Mouse (Mus musculus): ENCODE measurements around the gene Slc7a5. TPM values are rescaled to one million over a fixed set of nuclear protein-coding genes. Genes with fewer than 3 reads are reported as not detected.
A peak's percentile ranks its signal among the peaks of the same experiment; 100 is the strongest.

Slc7a5 gene
- total RNA-seq, 1 experiment from 2014 or later: 44.5 TPM

GRCm38 (mm10) chr8:121938732-121939131 lies 31.2 kb upstream of the Slc7a5 start:
- no peak for ATAC-seq (replicated peaks; ENCODE audit: low read depth, poor library complexity, severe bottlenecking)

- ATAC-seq (replicated peaks; ENCODE audit: low read depth, poor library complexity, severe bottlenecking): no peak
Observed at GRCm38 (mm10) chr8:121936391-121936790, 28.9 kb upstream of the Slc7a5 start.

- ATAC-seq (replicated peaks; ENCODE audit: low read depth, poor library complexity, severe bottlenecking): 0 out of 2 replicates have a peak, but pooled peaks have one; percentile 17
Observed at GRCm38 (mm10) chr8:121935341-121936294, 28.1 kb upstream of the Slc7a5 start.

GRCm38 (mm10) chr8:121934923-121935322 lies 27.4 kb upstream of the Slc7a5 start:
- ATAC-seq (replicated peaks; ENCODE audit: low read depth, poor library complexity, severe bottlenecking): no peak

GRCm38 (mm10) chr8:121934506-121934905 lies 27.0 kb upstream of the Slc7a5 start:
- ATAC-seq (replicated peaks; ENCODE audit: low read depth, poor library complexity, severe bottlenecking): peak; percentile 78

- no peak for ATAC-seq (replicated peaks; ENCODE audit: low read depth, poor library complexity, severe bottlenecking)
Observed at GRCm38 (mm10) chr8:121932668-121933520, 25.4 kb upstream of the Slc7a5 start.

DNA sequence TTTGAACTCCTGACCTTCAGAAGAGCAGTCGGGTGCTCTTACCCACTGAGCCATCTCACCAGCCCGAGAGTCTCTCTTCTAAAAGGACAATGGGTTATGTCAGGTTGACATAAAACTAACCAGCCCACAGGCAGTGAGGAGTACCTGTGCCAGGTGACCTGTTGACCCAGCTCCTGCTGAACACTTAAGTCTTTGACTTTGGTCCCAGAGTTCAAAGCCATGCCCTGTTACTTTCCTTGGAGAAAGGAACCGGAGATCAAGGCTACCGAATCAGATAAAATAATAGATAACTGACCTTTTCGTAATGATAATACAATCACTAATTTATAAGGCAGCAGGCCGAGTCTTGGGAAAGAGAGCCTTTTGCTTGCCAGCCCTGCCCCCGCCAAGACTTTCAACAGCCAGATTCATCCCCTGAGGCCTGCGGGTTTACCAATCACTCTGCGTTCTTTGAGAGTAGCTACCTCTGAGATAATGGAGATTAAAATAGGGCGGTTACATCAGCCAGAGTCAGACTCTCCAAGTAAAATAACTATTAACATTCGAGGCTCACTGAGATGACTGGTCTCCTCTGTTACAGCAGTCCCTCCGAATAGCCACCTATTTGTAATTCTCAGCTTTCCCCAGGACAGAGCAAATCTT lies 24.7 kb upstream of the Slc7a5 start:
- ATAC-seq (replicated peaks; ENCODE audit: low read depth, poor library complexity, severe bottlenecking): no peak

DNA sequence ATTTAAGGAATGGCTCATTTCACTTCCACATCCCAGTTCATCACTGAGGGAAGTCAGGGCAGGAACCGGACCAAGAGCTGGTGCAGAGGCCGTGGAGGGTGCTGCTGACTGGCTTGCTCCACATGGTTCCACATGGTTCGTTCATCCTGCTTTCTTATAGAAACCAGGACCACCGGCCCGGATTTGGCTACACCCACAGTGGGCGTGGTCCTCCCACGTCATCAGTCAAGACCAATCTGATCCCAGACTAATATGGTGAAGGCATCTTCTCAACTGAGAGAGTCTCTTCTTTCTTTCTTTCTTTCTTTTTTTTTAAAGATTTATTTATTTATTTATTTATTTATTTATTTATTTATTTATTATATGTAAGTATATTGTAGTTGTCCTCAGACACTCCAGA lies 24.1 kb upstream of the Slc7a5 start:
- no peak for ATAC-seq (replicated peaks; ENCODE audit: low read depth, poor library complexity, severe bottlenecking)

GRCm38 (mm10) chr8:121930047-121930446 lies 22.6 kb upstream of the Slc7a5 start:
- no peak for ATAC-seq (replicated peaks; ENCODE audit: low read depth, poor library complexity, severe bottlenecking)

- peak; percentile 86 for ATAC-seq (replicated peaks; ENCODE audit: low read depth, poor library complexity, severe bottlenecking)
Observed at GRCm38 (mm10) chr8:121927316-121927715, 19.8 kb upstream of the Slc7a5 start.

DNA sequence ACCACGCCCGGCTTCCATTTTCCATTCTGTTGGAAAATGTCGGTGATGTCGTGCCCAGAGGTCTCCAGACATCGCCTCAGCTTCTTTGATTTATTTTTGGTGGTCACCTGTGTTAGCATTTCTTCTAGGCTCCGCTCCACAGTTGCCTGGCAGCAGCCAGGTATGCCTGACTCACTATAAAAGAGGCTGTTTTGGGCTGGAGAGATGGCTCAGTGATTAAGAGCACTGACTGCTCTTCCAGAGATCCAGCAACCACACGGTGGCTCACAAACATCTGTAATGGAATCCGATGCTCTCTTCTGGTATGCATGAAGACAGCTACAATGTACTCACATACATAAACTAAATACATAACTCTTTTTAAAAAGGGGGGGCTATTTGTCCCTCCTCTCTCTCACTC lies 18.8 kb upstream of the Slc7a5 start:
- no peak for ATAC-seq (replicated peaks; ENCODE audit: low read depth, poor library complexity, severe bottlenecking)

- ATAC-seq (replicated peaks; ENCODE audit: low read depth, poor library complexity, severe bottlenecking): peak; percentile 81
Observed at GRCm38 (mm10) chr8:121925624-121926023, 18.1 kb upstream of the Slc7a5 start.

- ATAC-seq (replicated peaks; ENCODE audit: low read depth, poor library complexity, severe bottlenecking): no peak
Observed at GRCm38 (mm10) chr8:121924681-121925080, 17.2 kb upstream of the Slc7a5 start.

- ATAC-seq (replicated peaks; ENCODE audit: low read depth, poor library complexity, severe bottlenecking): no peak
Observed at GRCm38 (mm10) chr8:121922101-121922500, 14.6 kb upstream of the Slc7a5 start.

- ATAC-seq (replicated peaks; ENCODE audit: low read depth, poor library complexity, severe bottlenecking): no peak
Observed at GRCm38 (mm10) chr8:121921582-121921981, 14.1 kb upstream of the Slc7a5 start.

GRCm38 (mm10) chr8:121919731-121920130 lies 12.2 kb upstream of the Slc7a5 start:
- ATAC-seq (replicated peaks; ENCODE audit: low read depth, poor library complexity, severe bottlenecking): no peak

DNA sequence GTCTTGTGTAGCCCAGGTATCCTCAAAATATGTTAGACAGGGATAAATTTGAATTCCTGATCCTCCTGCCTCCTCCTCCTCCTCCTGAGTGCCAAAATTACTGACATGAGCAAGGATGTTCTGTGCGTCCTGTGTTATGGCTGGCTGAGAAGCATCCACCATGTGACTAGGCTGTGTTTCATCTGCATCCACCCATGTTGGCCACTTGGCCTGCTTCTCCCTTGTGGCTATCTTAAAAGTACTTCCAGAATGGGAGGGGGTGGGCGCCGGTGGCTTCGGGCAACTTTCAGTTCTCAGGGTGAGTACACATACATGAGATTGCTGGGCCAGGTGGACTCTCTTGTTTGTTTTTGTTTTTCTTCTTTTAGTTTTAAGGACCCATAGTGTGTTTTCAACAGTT lies 11.7 kb upstream of the Slc7a5 start:
- no peak for ATAC-seq (replicated peaks; ENCODE audit: low read depth, poor library complexity, severe bottlenecking)

- no peak for ATAC-seq (replicated peaks; ENCODE audit: low read depth, poor library complexity, severe bottlenecking)
Observed at GRCm38 (mm10) chr8:121913378-121913777, 5.9 kb upstream of the Slc7a5 start.

DNA sequence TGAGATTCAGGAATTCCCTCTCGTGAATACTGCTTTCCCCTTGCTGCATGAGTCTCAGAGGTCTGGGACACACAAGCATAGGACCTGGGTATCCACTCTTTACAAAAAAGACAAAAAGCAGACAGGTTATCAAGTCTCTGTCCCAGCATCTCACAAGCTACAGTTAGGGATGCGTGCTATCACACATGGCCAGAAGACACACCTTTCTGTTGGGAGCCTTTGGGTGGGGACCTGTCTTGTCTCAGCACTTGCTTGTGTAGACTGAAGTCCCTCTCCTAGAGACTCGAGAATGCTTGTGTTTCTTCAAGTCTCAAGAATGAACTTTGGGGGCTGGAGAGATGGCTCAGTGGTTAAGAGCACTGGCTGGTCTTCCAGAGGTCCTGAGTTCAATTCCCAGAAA lies 5.3 kb upstream of the Slc7a5 start:
- ATAC-seq (replicated peaks; ENCODE audit: low read depth, poor library complexity, severe bottlenecking): no peak

DNA sequence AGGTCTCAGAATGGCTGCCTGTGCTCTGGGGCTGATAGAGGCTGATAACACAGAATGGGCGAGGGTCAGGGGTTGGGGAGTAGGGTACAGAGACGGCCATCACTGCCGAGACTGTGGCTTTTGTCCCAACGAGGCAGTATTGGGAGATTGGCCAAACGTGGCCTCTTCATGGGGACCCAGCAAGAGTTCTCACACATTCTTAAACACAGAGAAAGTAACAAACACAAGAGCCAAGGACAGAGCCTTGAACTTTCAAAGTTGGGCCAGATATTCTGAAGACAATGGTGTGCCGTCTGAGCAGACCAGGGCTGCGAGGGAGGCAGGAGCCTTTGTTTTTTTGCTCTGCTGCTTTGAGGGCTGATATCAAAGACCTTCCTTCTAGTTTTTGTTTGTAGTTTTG lies 4.5 kb upstream of the Slc7a5 start:
- no peak for ATAC-seq (replicated peaks; ENCODE audit: low read depth, poor library complexity, severe bottlenecking)
